Mouse (Mus musculus) bone marrow, adult 2 months (tissue): Measurements from ENCODE around the gene Gpbp1.

ENCODE experiments used
- CTCF ChIP-seq: fragments of 200-500 bp; IDR thresholded peaks from 2 replicates; pipeline ENCODE4 v1.5.1; 2011; ENCODE audit warnings: low read length, control low read depth; ENCODE audit not compliant: control insufficient read depth, insufficient read depth
- POLR2A ChIP-seq: fragments of 200-500 bp; IDR thresholded peaks from 2 replicates; pipeline ENCODE4 v1.6.1; 2011; ENCODE audit warnings: low read depth, mild to moderate bottlenecking, control low read depth, low read length, borderline replicate concordance; ENCODE audit not compliant: control insufficient read depth

DNA sequence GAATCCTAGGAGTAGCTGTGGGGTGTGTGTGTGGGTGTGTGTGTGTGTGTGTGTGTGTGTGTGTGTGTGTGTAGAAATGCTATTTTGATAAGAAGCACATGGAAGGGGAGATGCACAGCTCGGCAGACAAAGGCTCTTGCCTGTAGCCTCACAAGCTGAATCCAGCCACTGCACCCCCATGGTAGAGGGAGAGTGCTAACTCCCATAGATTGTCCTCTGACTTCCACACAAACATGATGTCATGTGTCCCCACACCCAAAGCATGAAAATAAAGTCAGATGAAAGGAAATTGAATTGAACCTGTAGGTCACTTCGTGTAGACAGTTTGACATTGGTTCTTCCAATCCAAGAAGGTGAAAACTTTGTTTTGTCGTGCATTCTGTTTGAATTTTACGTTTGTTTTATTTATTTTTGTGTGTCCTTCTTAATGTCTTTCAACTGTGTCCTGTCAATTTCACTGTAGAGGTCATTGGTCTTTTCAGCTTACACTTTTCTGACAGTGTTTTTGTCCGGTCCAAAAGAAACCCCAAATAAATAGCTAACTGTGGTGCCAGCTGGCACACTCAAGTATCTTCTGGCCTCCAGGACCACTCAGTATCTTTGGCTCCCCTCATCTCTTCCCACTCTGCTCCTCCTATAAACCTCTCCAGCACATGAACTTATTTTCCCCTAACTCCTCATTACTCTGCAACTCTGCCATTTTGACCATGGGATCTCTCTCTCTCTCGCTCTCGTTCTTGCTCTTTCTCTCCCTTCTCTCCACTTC lies 26.7 kb upstream of the Gpbp1 start:
- TF ChIP-seq POLR2A: no peak
- no peak for TF ChIP-seq CTCF
